Mouse (Mus musculus) C2C12 (cell line): ENCODE measurements at regions not wholly inside any gene's neighbourhood (a gene's known extent, or its start where the extent isn't known, plus 50 kb on each side); places are given as distances from the start of the nearest gene placed in this dataset.

Source experiments
- H3K27me3 ChIP-seq: one replicate; pipeline ENCODE4 v1.6.1; 2011; ENCODE audit not compliant: control insufficient read depth, insufficient read depth, insufficient read length
- H3K36me3 ChIP-seq: one replicate; pipeline ENCODE4 v1.6.1; 2011; ENCODE audit not compliant: control insufficient read depth, insufficient read depth
- H3K4me3 ChIP-seq: one replicate; pipeline ENCODE4 v1.5.1; 2011; ENCODE audit warnings: mild to moderate bottlenecking, control low read depth; ENCODE audit not compliant: poor library complexity, insufficient read depth, severe bottlenecking
- H3K79me2 ChIP-seq: one replicate; pipeline ENCODE4 v1.6.1; 2011; ENCODE audit not compliant: control insufficient read depth, insufficient read depth
- H3K79me3 ChIP-seq: one replicate; pipeline ENCODE4 v1.6.1; 2011; ENCODE audit warnings: low read depth, control low read depth
- H3ac ChIP-seq: one replicate; pipeline ENCODE3; 2011; ENCODE audit warnings: low read depth; ENCODE audit not compliant: control insufficient read depth, insufficient read length
- CEBPB ChIP-seq: IDR thresholded peaks from one replicate; pipeline ENCODE4 v1.6.1; 2011; ENCODE audit warnings: low read depth, mild to moderate bottlenecking, control low read depth, moderate library complexity
- CTCF ChIP-seq: IDR thresholded peaks from one replicate; pipeline ENCODE4 v1.5.1; 2011; ENCODE audit not compliant: control insufficient read depth, insufficient read depth, insufficient read length
- FOSL1 ChIP-seq: IDR thresholded peaks from one replicate; pipeline ENCODE4 v1.8.0; 2011; ENCODE audit warnings: mild to moderate bottlenecking, low read length; ENCODE audit not compliant: poor library complexity, insufficient read depth, severe bottlenecking
- MAX ChIP-seq: IDR thresholded peaks from one replicate; pipeline ENCODE4 v1.6.1; 2011; ENCODE audit warnings: mild to moderate bottlenecking, control low read depth
- MYOD1 ChIP-seq: IDR thresholded peaks from one replicate; pipeline ENCODE4 v1.6.1; 2011; ENCODE audit warnings: low read depth; ENCODE audit not compliant: control insufficient read depth, insufficient read length
- MYOG ChIP-seq: IDR thresholded peaks from one replicate; pipeline ENCODE4 v1.6.1; 2011; ENCODE audit not compliant: control insufficient read depth, insufficient read length; ENCODE audit errors: extremely low read depth
- USF1 ChIP-seq: IDR thresholded peaks from one replicate; pipeline ENCODE4 v1.6.1; 2011; ENCODE audit warnings: low read depth, mild to moderate bottlenecking, control low read depth, moderate library complexity

GRCm38 (mm10) chr17:64466273-64466672 lies 134.3 kb upstream of the Man2a1 start:
- Histone ChIP-seq H3K36me3 (no peaks in the 10 kb centered on the region), H3K4me3 (no peak overlapping the region), H3K79me3 (no peaks in the 10 kb centered on the region), H3K79me2 (no peaks in the 10 kb centered on the region), H3K27me3 (no peaks in the 10 kb centered on the region), H3ac (no peak overlapping the region)
- TF ChIP-seq MAX (no peak), MYOD1 (no peak), MYOG (no peak), CTCF (no peak)

- Histone ChIP-seq H3K4me3 (no peak overlapping the region), H3K27me3 (no peaks in the 10 kb centered on the region), H3K79me3 (no peaks in the 10 kb centered on the region), H3K36me3 (no peaks in the 10 kb centered on the region), H3K79me2 (no peaks in the 10 kb centered on the region), H3ac (no peak overlapping the region)
- TF ChIP-seq MYOD1 (no peak), MAX (no peak), CTCF (no peak), USF1 (no peak), CEBPB (no peak), FOSL1 (no peak), MYOG (no peak)
These were observed 133.8 kb upstream of the Man2a1 start for GRCm38 (mm10) chr17:64466746-64467145.

GRCm38 (mm10) chr17:64467297-64467696 lies 133.2 kb upstream of the Man2a1 start:
- no peak overlapping the region for H3K4me3 ChIP-seq
- TF ChIP-seq MYOG, result no peak
- no peak for TF ChIP-seq CEBPB
- no peak for TF ChIP-seq CTCF
- TF ChIP-seq MAX, result no peak
- TF ChIP-seq MYOD1, result no peak
- TF ChIP-seq USF1, result no peak
- TF ChIP-seq FOSL1, result no peak
- H3K79me3 ChIP-seq, result no peaks in the 10 kb centered on the region
- no peaks in the 10 kb centered on the region for H3K27me3 ChIP-seq
- no peaks in the 10 kb centered on the region for H3K79me2 ChIP-seq
- no peak overlapping the region for H3ac ChIP-seq
- no peaks in the 10 kb centered on the region for H3K36me3 ChIP-seq

GRCm38 (mm10) chr17:64469754-64470400 lies 130.7 kb upstream of the Man2a1 start:
- H3K4me3 ChIP-seq, result no peak overlapping the region
- H3K79me2 ChIP-seq, result no peaks in the 10 kb centered on the region
- no peak overlapping the region for H3ac ChIP-seq
- no peaks in the 10 kb centered on the region for H3K79me3 ChIP-seq
- H3K36me3 ChIP-seq, result no peaks in the 10 kb centered on the region
- no peaks in the 10 kb centered on the region for H3K27me3 ChIP-seq
- no peak for TF ChIP-seq MYOD1
- TF ChIP-seq FOSL1, result no peak
- TF ChIP-seq CEBPB, result no peak
- no peak for TF ChIP-seq MAX
- no peak for TF ChIP-seq MYOG
- no peak for TF ChIP-seq CTCF
- TF ChIP-seq USF1, result no peak

GRCm38 (mm10) chr17:64480607-64481038 lies 119.9 kb upstream of the Man2a1 start:
- TF ChIP-seq MAX, result no peak
- no peak for TF ChIP-seq MYOD1
- TF ChIP-seq FOSL1, result no peak
- TF ChIP-seq CTCF, result no peak
- no peak for TF ChIP-seq USF1
- no peak for TF ChIP-seq MYOG
- TF ChIP-seq CEBPB, result no peak
- no peaks in the 10 kb centered on the region for H3K79me3 ChIP-seq
- H3K4me3 ChIP-seq, result no peak overlapping the region
- no peaks in the 10 kb centered on the region for H3K36me3 ChIP-seq
- H3K27me3 ChIP-seq, result no peaks in the 10 kb centered on the region
- no peak overlapping the region for H3ac ChIP-seq
- no peaks in the 10 kb centered on the region for H3K79me2 ChIP-seq

- H3K27me3 ChIP-seq, result no peaks in the 10 kb centered on the region
- H3ac ChIP-seq, result no peak overlapping the region
- TF ChIP-seq CTCF (no peak), MAX (no peak), MYOD1 (no peak), MYOG (no peak), FOSL1 (no peak), USF1 (no peak), CEBPB (no peak)
- no peaks in the 10 kb centered on the region for H3K79me2 ChIP-seq
- H3K36me3 ChIP-seq, result no peaks in the 10 kb centered on the region
- no peaks in the 10 kb centered on the region for H3K79me3 ChIP-seq
- no peak overlapping the region for H3K4me3 ChIP-seq
These were observed 115.7 kb upstream of the Man2a1 start for GRCm38 (mm10) chr17:64484835-64485234.
